Mouse (Mus musculus) spleen, adult 2 months (tissue): Measurements from ENCODE around the gene Htt.
A peak's percentile ranks its signal among the peaks of the same experiment; 100 is the strongest.

Experiments used
- CTCF ChIP-seq: fragments of 200-500 bp; IDR thresholded peaks from 2 replicates; pipeline ENCODE4 v1.5.1; 2011; ENCODE audit warnings: mild to moderate bottlenecking, inconsistent platforms; ENCODE audit not compliant: insufficient read depth, insufficient read length, insufficient replicate concordance; ENCODE audit errors: extremely low read depth
- POLR2A ChIP-seq: fragments of 200-500 bp; IDR thresholded peaks from 2 replicates; pipeline ENCODE4 v1.6.1; 2011; ENCODE audit warnings: low read depth, low read length, inconsistent platforms

DNA sequence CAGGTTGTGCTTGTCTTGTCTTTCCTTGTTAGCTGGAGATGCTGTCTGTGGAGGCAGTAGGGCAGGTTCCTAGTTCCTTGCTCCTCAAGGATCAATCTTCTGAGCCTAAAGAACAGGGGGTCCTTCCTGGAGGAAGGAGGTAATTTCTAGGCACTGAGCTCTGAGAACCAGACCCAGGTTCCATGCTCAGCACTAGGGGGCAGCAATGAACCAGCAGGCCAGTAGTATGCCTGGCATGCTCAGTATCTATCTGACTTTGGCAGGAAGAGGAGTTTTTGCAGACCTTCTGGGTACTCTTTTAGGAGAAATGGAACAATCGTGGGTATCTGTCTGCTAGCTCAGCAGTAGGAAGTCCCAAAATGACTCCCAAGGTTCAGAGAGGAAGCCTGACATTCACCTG, 154.3 kb downstream of the Htt start:
- TF ChIP-seq CTCF (peak; percentile 73; the same call in 1 of the 2 replicates), POLR2A (no peak)
